8 mouse cellular contexts compared by ENCODE assay signal in genomic region chr10:3974380-3974779, GRCm38 (mm10). TPM values are rescaled to one million over a fixed set of nuclear protein-coding genes. Genes with fewer than 3 reads are reported as not detected.
DNase-seq lines count a peak whose midpoint lies in the region; ATAC-seq and TF ChIP-seq lines count a peak whose summit lies in the region.

No protein-coding gene starts in this region.

- H3K9me3 ChIP-seq in lung, embryonic 15.5 days = no peaks in the 10 kb centered on the region
- H3K9me3 ChIP-seq in hindbrain, embryonic 15.5 days = no peaks in the 10 kb centered on the region
- H3K9me3 ChIP-seq in midbrain, postnatal 0 days (ENCODE audit: low read length) = no peaks in the 10 kb centered on the region

- peaks cover 5% of the 10 kb centered on the region; the same call in 1 of the 2 replicates for H3K36me3 ChIP-seq in lung, embryonic 15.5 days
- no peaks in the 10 kb centered on the region for H3K36me3 ChIP-seq in hindbrain, embryonic 15.5 days
- no peaks in the 10 kb centered on the region for H3K36me3 ChIP-seq in midbrain, postnatal 0 days (ENCODE audit: insufficient read depth, low read length)

- 0 out of 2 replicates have a peak overlapping the region, but pooled peaks have one; percentile 69 for H3K4me3 ChIP-seq in lung, embryonic 15.5 days
- H3K4me3 ChIP-seq in hindbrain, embryonic 15.5 days = no peak overlapping the region; the same call in 1 of the 2 replicates
- no peak overlapping the region for H3K4me3 ChIP-seq in midbrain, postnatal 0 days (ENCODE audit: low read depth, low read length)

- no peak for TF ChIP-seq CTCF in midbrain, postnatal 0 days (IDR thresholded peaks at IDR 0.05)

- H3K27me3 ChIP-seq in lung, embryonic 15.5 days = no peaks in the 10 kb centered on the region
- no peaks in the 10 kb centered on the region for H3K27me3 ChIP-seq in hindbrain, embryonic 15.5 days
- H3K27me3 ChIP-seq in midbrain, postnatal 0 days (ENCODE audit: insufficient read depth, low read length) = no peaks in the 10 kb centered on the region

- H3K4me2 ChIP-seq in lung, embryonic 15.5 days = peak overlapping the region; percentile 93
- H3K4me2 ChIP-seq in hindbrain, embryonic 15.5 days = peak overlapping the region; percentile 67; the same call in 1 of the 2 replicates
- H3K4me2 ChIP-seq in midbrain, postnatal 0 days (ENCODE audit: low read depth, low read length, poor library complexity, severe bottlenecking) = peak overlapping the region; percentile 92; the same call in 1 of the 2 replicates

- H3K9ac ChIP-seq in lung, embryonic 15.5 days = no peak overlapping the region
- no peak overlapping the region for H3K9ac ChIP-seq in hindbrain, embryonic 15.5 days
- H3K9ac ChIP-seq in midbrain, postnatal 0 days (replicated peaks; ENCODE audit: low read length, poor library complexity, severe bottlenecking) = no peak overlapping the region

- peak; percentile 64 for DNase-seq in heart, adult 11 months
- DNase-seq in heart, adult 18-20 months = no peak
- DNase-seq in lung, postnatal 4 days = no peak
- DNase-seq in midbrain, postnatal 0 days (ENCODE audit: low spot score) = no peak
- no peak for DNase-seq in thymus, postnatal 4 days
- DNase-seq in urinary bladder, postnatal 4 days (ENCODE audit: low spot score in 2 of 2) = no peak

- WGBS in lung, embryonic 15.5 days = 69% methylated on average over 3 of the region's 3 CpGs
- 82% methylated on average over 3 of the region's 3 CpGs for WGBS in hindbrain, embryonic 15.5 days
- WGBS in midbrain, postnatal 0 days = 77% methylated on average over 3 of the region's 3 CpGs

- no peak overlapping the region for H3K27ac ChIP-seq in lung, embryonic 15.5 days
- no peak overlapping the region for H3K27ac ChIP-seq in hindbrain, embryonic 15.5 days (replicated peaks)
- H3K27ac ChIP-seq in midbrain, postnatal 0 days (ENCODE audit: low read depth, low read length) = no peak overlapping the region

- ATAC-seq in lung, embryonic 15.5 days (ENCODE audit: borderline replicate concordance, extremely low read depth, low FRiP score, low TSS enrichment) = no peak
- ATAC-seq in hindbrain, embryonic 15.5 days (ENCODE audit: low FRiP score, low read depth) = no peak
- no peak for ATAC-seq in midbrain, postnatal 0 days (ENCODE audit: low FRiP score)

- H3K4me1 ChIP-seq in lung, embryonic 15.5 days = peaks cover 32% of the 10 kb centered on the region
- peaks cover 11% of the 10 kb centered on the region; the same call in 1 of the 2 replicates for H3K4me1 ChIP-seq in hindbrain, embryonic 15.5 days (replicated peaks)
- H3K4me1 ChIP-seq in midbrain, postnatal 0 days (ENCODE audit: insufficient read depth, low read length) = no peaks in the 10 kb centered on the region

RNA-seq across cellular contexts. Expression of gene Mthfd1l, which starts 1.5 kb away (rescaled TPM):
- under 1 TPM; 0.69 to 0.90 TPM for total RNA-seq in heart, adult 18-20 months (2021)
- 15.5 and 16.1 TPM in 2 replicates for polyA plus RNA-seq in lung, embryonic 15.5 days (2015; fragmentation: Nextera tagmentation; extraction: Ambion mirVana)
- 6.1 and 7.0 TPM in 2 replicates for polyA plus RNA-seq in hindbrain, embryonic 15.5 days (2015; fragmentation: Nextera tagmentation; extraction: Ambion mirVana)
- total RNA-seq in midbrain, postnatal 0 days (2014; rRNA removed) = 9.2 and 10.3 TPM in 2 replicates
- 7.9 and 8.6 TPM in 2 replicates for polyA plus RNA-seq in midbrain, postnatal 0 days (2015; fragmentation: Nextera tagmentation; extraction: Ambion mirVana)
